Mouse (Mus musculus): ENCODE measurements around the gene Fstl1. TPM values are rescaled to one million over a fixed set of nuclear protein-coding genes. Genes with fewer than 3 reads are reported as not detected.

Fstl1 gene
- total RNA-seq, 2 experiments from 2014 or later: 28.8 to 33.3 TPM

DNA sequence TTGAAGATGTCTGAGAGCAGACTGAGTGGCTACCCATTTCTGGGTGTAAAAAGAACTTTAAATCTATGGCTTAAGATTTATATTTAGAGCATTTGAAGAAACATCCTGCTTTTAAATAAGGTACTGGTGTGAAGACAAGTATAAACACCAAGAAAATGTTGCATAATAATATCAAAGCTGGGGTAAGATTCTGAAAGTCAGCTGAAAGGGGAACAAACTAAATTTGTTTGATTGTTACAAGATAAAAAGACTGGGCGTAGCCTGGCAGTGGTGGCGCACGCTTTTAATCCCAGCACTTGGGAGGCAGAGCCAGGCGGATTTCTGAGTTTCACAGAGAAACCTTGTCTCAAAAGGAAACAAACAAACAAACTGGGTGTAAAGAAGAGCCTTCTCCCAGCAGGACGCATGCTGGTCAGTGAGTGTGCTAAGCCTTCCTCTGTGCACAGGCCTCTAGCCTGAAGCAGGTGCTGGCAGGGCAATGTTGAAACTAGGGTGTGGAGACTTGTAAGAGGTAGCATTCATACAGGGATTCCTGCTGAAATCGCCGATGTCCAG lies 102.4 kb downstream of the Fstl1 start:
- TF ChIP-seq CTCF (IDR thresholded peaks at IDR 0.05): no peak
- no peak overlapping the region for H3K27ac ChIP-seq
- H3K4me3 ChIP-seq: no peak overlapping the region
- intact Hi-C loops (cut with DNase I): no loop called here
- no peak for DNase-seq (ENCODE audit: extremely low spot score in 1 of 2, low spot score in 2 of 2)

GRCm38 (mm10) chr16:37879750-37880419 lies 103.2 kb downstream of the Fstl1 start:
- H3K4me3 ChIP-seq: no peak overlapping the region
- intact Hi-C loops (cut with DNase I): no loop called here
- no peak for DNase-seq (ENCODE audit: extremely low spot score in 1 of 2, low spot score in 2 of 2)
- no peak for TF ChIP-seq CTCF (IDR thresholded peaks at IDR 0.05)
- no peak overlapping the region for H3K27ac ChIP-seq

DNA sequence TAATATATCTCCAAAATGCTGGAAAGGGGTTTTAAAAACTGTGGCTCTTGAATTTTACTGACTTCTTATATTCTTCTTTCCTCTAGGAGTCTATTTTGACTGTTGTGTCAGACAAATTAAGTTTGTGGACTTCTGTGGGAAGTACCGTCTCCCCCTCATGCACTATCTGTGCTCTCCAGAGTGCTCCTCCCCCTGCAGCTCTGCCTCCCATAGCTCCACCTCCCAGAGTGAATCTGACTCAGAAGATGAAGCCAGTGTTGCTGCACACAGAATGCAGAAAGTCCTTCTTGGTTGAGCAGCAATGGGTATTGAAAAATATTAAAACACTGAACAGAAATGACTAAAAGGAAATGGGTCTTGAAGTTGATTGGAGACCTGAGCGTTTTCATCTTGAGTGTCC lies 104.5 kb downstream of the Fstl1 start:
- DNase-seq (ENCODE audit: extremely low spot score in 1 of 2, low spot score in 2 of 2): no peak
- no peak overlapping the region for H3K27ac ChIP-seq
- no peak overlapping the region for H3K4me3 ChIP-seq
- TF ChIP-seq CTCF (IDR thresholded peaks at IDR 0.05): no peak
- intact Hi-C loops (cut with DNase I): no loop called here

Other genes starting within 250 kb of the Fstl1 start
- 10 to 100 TPM; 13.7 to 15.4 TPM for gene Gtf2e1, start 237.1 kb upstream of the Fstl1 start, total RNA-seq (2021)
- 10 to 100 TPM in 1 of 2 experiments, 1 to 10 TPM in 1; 7.3 to 10.5 TPM for gene Rabl3, start 237.0 kb upstream of the Fstl1 start, total RNA-seq (2021)
- under 1 TPM in 1 of 2 experiments, not detected in 1; 0.54 TPM for gene Hgd, start 196.7 kb upstream of the Fstl1 start, total RNA-seq (2021)
- gene Ndufb4, start 122.4 kb upstream of the Fstl1 start, total RNA-seq (2021): 10 to 100 TPM; 68.5 to 69.7 TPM
- not detected for gene Gm36028, start 84.3 kb downstream of the Fstl1 start, total RNA-seq (2021)
- gene Lrrc58, start 91.5 kb downstream of the Fstl1 start, total RNA-seq (2021): 100 to 1,000 TPM; 105 to 106 TPM
- under 1 TPM; 0.48 to 0.63 TPM for gene Gpr156, start 139.6 kb downstream of the Fstl1 start, total RNA-seq (2021)

Data from left cerebral cortex, adult 2 months (tissue).